Mouse (Mus musculus): ENCODE results near the gene Cars2.
"Not testable (repeated sequence)": the region's sequence is repeated elsewhere in the genome, so short reads cannot be mapped to it uniquely, and the experiment has no call there.

Gene Cars2

GRCm38 (mm10) chr8:11556691-11557423, 6.3 kb upstream of the Cars2 start:
- peak; percentile 33 for DNase-seq (ENCODE audit: low read depth, low spot score)

GRCm38 (mm10) chr8:11555720-11556591, 5.4 kb upstream of the Cars2 start:
- peak; percentile 96 for DNase-seq (ENCODE audit: low read depth, low spot score)

- peak; percentile 88 for DNase-seq (ENCODE audit: low read depth, low spot score)
Observed at GRCm38 (mm10) chr8:11554799-11555719, 4.5 kb upstream of the Cars2 start, which contains the start of gene Ing1. TSS of gene Ing1 (plus strand) at chr8:11555571.

GRCm38 (mm10) chr8:11552390-11552789, 1.8 kb upstream of the Cars2 start:
- no peak for DNase-seq (ENCODE audit: low read depth, low spot score)

GRCm38 (mm10) chr8:11551497-11551896, 914 bp upstream of the Cars2 start:
- not testable (repeated sequence) for DNase-seq (ENCODE audit: low read depth, low spot score)

- peak; percentile 68 for DNase-seq (ENCODE audit: low read depth, low spot score)
Observed at GRCm38 (mm10) chr8:11549706-11550105, 877 bp downstream of the Cars2 start.

- DNase-seq (ENCODE audit: low read depth, low spot score), result no peak
Observed at GRCm38 (mm10) chr8:11547063-11547462, 3.5 kb downstream of the Cars2 start.

GRCm38 (mm10) chr8:11544386-11544785, 6.2 kb downstream of the Cars2 start:
- DNase-seq (ENCODE audit: low read depth, low spot score), result peak; percentile 38

GRCm38 (mm10) chr8:11542866-11543265, 7.7 kb downstream of the Cars2 start:
- no peak for DNase-seq (ENCODE audit: low read depth, low spot score)

- no peak for DNase-seq (ENCODE audit: low read depth, low spot score)
Observed at GRCm38 (mm10) chr8:11542031-11542430, 8.6 kb downstream of the Cars2 start.

GRCm38 (mm10) chr8:11540182-11540581, 10.4 kb downstream of the Cars2 start:
- DNase-seq (ENCODE audit: low read depth, low spot score), result no peak

- no peak for DNase-seq (ENCODE audit: low read depth, low spot score)
Observed at GRCm38 (mm10) chr8:11539049-11539448, 11.5 kb downstream of the Cars2 start.

GRCm38 (mm10) chr8:11534494-11534893, 16.1 kb downstream of the Cars2 start:
- no peak for DNase-seq (ENCODE audit: low read depth, low spot score)

GRCm38 (mm10) chr8:11530849-11531248, 19.7 kb downstream of the Cars2 start:
- no peak for DNase-seq (ENCODE audit: low read depth, low spot score)

- DNase-seq (ENCODE audit: low read depth, low spot score), result no peak
Observed at GRCm38 (mm10) chr8:11530155-11530770, 20.3 kb downstream of the Cars2 start.

- no peak for DNase-seq (ENCODE audit: low read depth, low spot score)
Observed at GRCm38 (mm10) chr8:11523331-11523730, 27.3 kb downstream of the Cars2 start.

- DNase-seq (ENCODE audit: low read depth, low spot score), result no peak
Observed at GRCm38 (mm10) chr8:11518676-11519075, 31.9 kb downstream of the Cars2 start.

GRCm38 (mm10) chr8:11518056-11518396, 32.6 kb downstream of the Cars2 start:
- no peak for DNase-seq (ENCODE audit: low read depth, low spot score)

- no peak for DNase-seq (ENCODE audit: low read depth, low spot score)
Observed at GRCm38 (mm10) chr8:11517366-11518055, 33.1 kb downstream of the Cars2 start.

GRCm38 (mm10) chr8:11516292-11516691, 34.3 kb downstream of the Cars2 start:
- DNase-seq (ENCODE audit: low read depth, low spot score), result no peak

- DNase-seq (ENCODE audit: low read depth, low spot score), result no peak
Observed at GRCm38 (mm10) chr8:11513247-11513646, 37.3 kb downstream of the Cars2 start.
